Mouse (Mus musculus) liver, embryonic 13.5 days (tissue): ENCODE measurements around the gene Bmper. TPM values are rescaled to one million over a fixed set of nuclear protein-coding genes. Genes with fewer than 3 reads are reported as not detected.

ENCODE experiments used
- ATAC-seq: fragments of 200-750 bp; cut with Nextera tagmentation; 2 replicates; pipeline ENCODE4 v1.8.0; 2017; ENCODE audit warnings: low read depth, mild to moderate bottlenecking, moderate number of reproducible peaks, moderate library complexity
- DNase-seq: peaks from one replicate; pipeline ENCODE4 v3.0.0; 2022
- H3K27ac ChIP-seq: fragments of 300-500 bp; sonication (generic); 2 replicates; pipeline ENCODE4 v1.5.1; 2015; ENCODE audit warnings: moderate library complexity, mild to moderate bottlenecking, inconsistent platforms
- H3K27me3 ChIP-seq: fragments of 300-500 bp; sonication (generic); 2 replicates; pipeline ENCODE4 v1.6.1; 2015; ENCODE audit warnings: mild to moderate bottlenecking, inconsistent platforms
- H3K36me3 ChIP-seq: fragments of 300-500 bp; sonication (generic); 2 replicates; pipeline ENCODE4 v1.6.1; 2015; ENCODE audit warnings: mild to moderate bottlenecking, inconsistent platforms
- H3K4me1 ChIP-seq: fragments of 300-500 bp; sonication (generic); replicated peaks from 2 replicates; pipeline ENCODE4 v1.6.1; 2015; ENCODE audit warnings: inconsistent platforms
- H3K4me2 ChIP-seq: fragments of 300-500 bp; sonication (generic); 2 replicates; pipeline ENCODE4 v1.6.1; 2015; ENCODE audit warnings: inconsistent platforms, mild to moderate bottlenecking, moderate library complexity
- H3K4me3 ChIP-seq: fragments of 300-500 bp; sonication (generic); replicated peaks from 2 replicates; pipeline ENCODE4 v1.5.1; 2015; ENCODE audit warnings: mild to moderate bottlenecking, inconsistent platforms
- H3K9ac ChIP-seq: fragments of 300-500 bp; sonication (generic); 2 replicates; pipeline ENCODE4 v1.6.1; 2015; ENCODE audit warnings: mild to moderate bottlenecking, inconsistent platforms
- H3K9me3 ChIP-seq: fragments of 300-500 bp; sonication (generic); replicated peaks from 2 replicates; pipeline ENCODE4 v1.6.1; 2016; ENCODE audit warnings: inconsistent platforms
- WGBS: fragments of 180-500 bp; shearing (Covaris S2); methylation state at CpG from one replicate; pipeline ENCODE4 v1.1.7; 2015; ENCODE audit not compliant: insufficient replicate concordance; 5-methylcytosine and 5-hydroxymethylcytosine counted together
- polyA plus RNA-seq: library from polyadenylated mRNA; unstranded; fragments of >200 nt; fragmentation: Nextera tagmentation; extraction: Ambion mirVana; gene quantifications from 2 replicates; pipeline ENCODE4 v1.2.1, GENCODE M21; 2015

Gene Bmper
- polyA plus RNA-seq, 1 experiment from 2014 or later = 0.28 TPM

- Histone ChIP-seq H3K9ac (no peak overlapping the region), H3K27ac (no peak overlapping the region), H3K4me2 (no peak overlapping the region), H3K4me3 (no peak overlapping the region), H3K27me3 (no peaks in the 10 kb centered on the region), H3K9me3 (no peaks in the 10 kb centered on the region), H3K4me1 (no peaks in the 10 kb centered on the region), H3K36me3 (no peaks in the 10 kb centered on the region)
- ATAC-seq (no peak), DNase-seq (no peak)
- 56% methylated on average over 5 of the region's 5 CpGs for WGBS
Observed at GRCm38 (mm10) chr9:23349603-23350002, 126.7 kb downstream of the Bmper start.

GRCm38 (mm10) chr9:23351400-23351799 lies 128.5 kb downstream of the Bmper start:
- no peaks in the 10 kb centered on the region for H3K4me1 ChIP-seq
- no peak overlapping the region for H3K4me3 ChIP-seq
- no peak overlapping the region for H3K4me2 ChIP-seq
- no peak for DNase-seq
- H3K27me3 ChIP-seq = no peaks in the 10 kb centered on the region
- ATAC-seq = no peak
- no peaks in the 10 kb centered on the region for H3K36me3 ChIP-seq
- no peak overlapping the region for H3K9ac ChIP-seq
- H3K27ac ChIP-seq = no peak overlapping the region
- 79% methylated on average over 8 of the region's 8 CpGs for WGBS
- H3K9me3 ChIP-seq = no peaks in the 10 kb centered on the region

- Histone ChIP-seq H3K27ac (no peak overlapping the region), H3K9me3 (no peaks in the 10 kb centered on the region), H3K27me3 (no peaks in the 10 kb centered on the region), H3K4me2 (no peak overlapping the region), H3K36me3 (no peaks in the 10 kb centered on the region), H3K4me1 (no peaks in the 10 kb centered on the region), H3K4me3 (no peak overlapping the region), H3K9ac (no peak overlapping the region)
- WGBS = 73% methylated on average over 2 of the region's 2 CpGs
- ATAC-seq (no peak), DNase-seq (no peak)
Observed at GRCm38 (mm10) chr9:23352396-23352795, 129.5 kb downstream of the Bmper start.

GRCm38 (mm10) chr9:23354201-23354820 lies 131.4 kb downstream of the Bmper start:
- Histone ChIP-seq H3K4me2 (no peak overlapping the region), H3K27me3 (no peaks in the 10 kb centered on the region), H3K9ac (no peak overlapping the region), H3K4me1 (no peaks in the 10 kb centered on the region), H3K27ac (no peak overlapping the region), H3K4me3 (no peak overlapping the region), H3K9me3 (no peaks in the 10 kb centered on the region), H3K36me3 (no peaks in the 10 kb centered on the region)
- ATAC-seq = no peak
- DNase-seq = no peak
- 26% methylated on average over 5 of the region's 5 CpGs for WGBS

GRCm38 (mm10) chr9:23358108-23358507 lies 135.2 kb downstream of the Bmper start:
- no peaks in the 10 kb centered on the region for H3K27me3 ChIP-seq
- 66% methylated on average over 2 of the region's 2 CpGs for WGBS
- H3K4me1 ChIP-seq = no peaks in the 10 kb centered on the region
- DNase-seq (no peak), ATAC-seq (no peak)
- H3K27ac ChIP-seq = no peak overlapping the region
- H3K9ac ChIP-seq = no peak overlapping the region
- H3K9me3 ChIP-seq = no peaks in the 10 kb centered on the region
- H3K4me2 ChIP-seq = no peak overlapping the region
- no peak overlapping the region for H3K4me3 ChIP-seq
- H3K36me3 ChIP-seq = no peaks in the 10 kb centered on the region

- H3K4me1 ChIP-seq = no peaks in the 10 kb centered on the region
- DNase-seq (no peak), ATAC-seq (no peak)
- 53% methylated on average over 2 of the region's 2 CpGs for WGBS
- no peak overlapping the region for H3K4me3 ChIP-seq
- H3K36me3 ChIP-seq = no peaks in the 10 kb centered on the region
- no peaks in the 10 kb centered on the region for H3K9me3 ChIP-seq
- H3K4me2 ChIP-seq = no peak overlapping the region
- no peak overlapping the region for H3K9ac ChIP-seq
- no peak overlapping the region for H3K27ac ChIP-seq
- no peaks in the 10 kb centered on the region for H3K27me3 ChIP-seq
Observed at GRCm38 (mm10) chr9:23363139-23363538, 140.3 kb downstream of the Bmper start.

GRCm38 (mm10) chr9:23363540-23363939 lies 140.7 kb downstream of the Bmper start:
- WGBS = 71% methylated on average over 7 of the region's 7 CpGs
- H3K4me3 ChIP-seq = no peak overlapping the region
- DNase-seq (no peak), ATAC-seq (no peak)
- H3K9me3 ChIP-seq = no peaks in the 10 kb centered on the region
- no peaks in the 10 kb centered on the region for H3K36me3 ChIP-seq
- H3K27ac ChIP-seq = no peak overlapping the region
- H3K9ac ChIP-seq = no peak overlapping the region
- H3K27me3 ChIP-seq = no peaks in the 10 kb centered on the region
- H3K4me1 ChIP-seq = no peaks in the 10 kb centered on the region
- H3K4me2 ChIP-seq = no peak overlapping the region

GRCm38 (mm10) chr9:23364047-23364446 lies 141.2 kb downstream of the Bmper start:
- no peak for ATAC-seq
- WGBS = 61% methylated on average over 2 of the region's 2 CpGs

GRCm38 (mm10) chr9:23368124-23368523 lies 145.2 kb downstream of the Bmper start:
- H3K4me3 ChIP-seq = no peak overlapping the region
- ATAC-seq = no peak
- H3K36me3 ChIP-seq = no peaks in the 10 kb centered on the region
- no peak overlapping the region for H3K27ac ChIP-seq
- DNase-seq = no peak
- H3K4me1 ChIP-seq = no peaks in the 10 kb centered on the region
- H3K4me2 ChIP-seq = no peak overlapping the region
- no peaks in the 10 kb centered on the region for H3K9me3 ChIP-seq
- no peak overlapping the region for H3K9ac ChIP-seq
- no peaks in the 10 kb centered on the region for H3K27me3 ChIP-seq

More at GRCm38 (mm10) chr9:23364047-23364446, 141.2 kb downstream of the Bmper start:
- Histone ChIP-seq H3K9ac (no peak overlapping the region), H3K36me3 (no peaks in the 10 kb centered on the region), H3K4me3 (no peak overlapping the region), H3K27me3 (no peaks in the 10 kb centered on the region), H3K27ac (no peak overlapping the region), H3K4me2 (no peak overlapping the region), H3K9me3 (no peaks in the 10 kb centered on the region), H3K4me1 (no peaks in the 10 kb centered on the region)
- no peak for DNase-seq

- DNase-seq (no peak), ATAC-seq (no peak)
- Histone ChIP-seq H3K27ac (no peak overlapping the region), H3K4me1 (no peaks in the 10 kb centered on the region), H3K9me3 (no peaks in the 10 kb centered on the region), H3K36me3 (no peaks in the 10 kb centered on the region), H3K4me3 (no peak overlapping the region), H3K4me2 (no peak overlapping the region), H3K9ac (no peak overlapping the region), H3K27me3 (no peaks in the 10 kb centered on the region)
- WGBS = 56% methylated on average over 4 of the region's 4 CpGs
Observed at GRCm38 (mm10) chr9:23374789-23375460, 152.0 kb downstream of the Bmper start.

GRCm38 (mm10) chr9:23377831-23378730 lies 155.2 kb downstream of the Bmper start:
- no peak for ATAC-seq
- H3K27ac ChIP-seq = no peak overlapping the region

More at GRCm38 (mm10) chr9:23377831-23378730, 155.2 kb downstream of the Bmper start:
- Histone ChIP-seq H3K4me1 (no peaks in the 10 kb centered on the region), H3K9ac (no peak overlapping the region), H3K27me3 (no peaks in the 10 kb centered on the region), H3K4me2 (no peak overlapping the region), H3K9me3 (no peaks in the 10 kb centered on the region), H3K36me3 (no peaks in the 10 kb centered on the region), H3K4me3 (no peak overlapping the region)
- 54% methylated on average over 5 of the region's 5 CpGs for WGBS
- DNase-seq = no peak
